Mouse (Mus musculus): ENCODE measurements around the gene Hnrnpll. TPM values are rescaled to one million over a fixed set of nuclear protein-coding genes. Genes with fewer than 3 reads are reported as not detected.

Gene Hnrnpll
- polyA plus RNA-seq, 1 experiment: 62.8 TPM

DNA sequence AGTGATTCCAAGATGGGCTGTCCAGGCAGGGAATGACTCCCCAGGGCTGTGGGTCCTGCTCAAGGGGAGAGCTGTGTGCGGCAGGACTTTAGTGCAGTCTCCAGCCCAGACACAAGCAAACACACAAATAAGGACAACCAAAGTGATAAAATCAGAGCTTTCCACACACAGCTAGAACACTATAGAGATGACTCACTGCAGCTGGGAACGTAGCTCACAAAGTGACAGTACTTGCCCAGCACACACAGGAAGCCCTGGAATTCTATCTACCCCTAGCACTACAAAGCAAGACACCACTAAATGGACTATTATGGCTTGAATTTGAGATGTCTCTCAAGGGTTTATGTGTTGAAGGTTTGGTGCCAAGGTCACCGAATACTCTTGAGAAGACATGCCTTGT lies 26.0 kb upstream of the Hnrnpll start:
- H3K4me1 ChIP-seq (ENCODE audit: control insufficient read depth, insufficient read depth, low read length): peaks cover 4% of the 10 kb centered on the region
- no peak overlapping the region for H3K27ac ChIP-seq (ENCODE audit: insufficient read depth, low read length)
- H3K4me3 ChIP-seq (ENCODE audit: insufficient read depth, low read length): no peak overlapping the region
- TF ChIP-seq POLR2A (IDR thresholded peaks at IDR 0.05; ENCODE audit: low read depth, low read length) (no peak), CTCF (IDR thresholded peaks at IDR 0.05; ENCODE audit: borderline replicate concordance, insufficient read depth, low read length) (no peak)

GRCm38 (mm10) chr17:80086591-80086990 lies 24.5 kb upstream of the Hnrnpll start:
- TF ChIP-seq CTCF (IDR thresholded peaks at IDR 0.05; ENCODE audit: borderline replicate concordance, insufficient read depth, low read length) (no peak), POLR2A (IDR thresholded peaks at IDR 0.05; ENCODE audit: low read depth, low read length) (no peak)
- Histone ChIP-seq H3K4me3 (ENCODE audit: insufficient read depth, low read length) (no peak overlapping the region), H3K4me1 (ENCODE audit: control insufficient read depth, insufficient read depth, low read length) (peaks cover 4% of the 10 kb centered on the region), H3K27ac (ENCODE audit: insufficient read depth, low read length) (no peak overlapping the region)

DNA sequence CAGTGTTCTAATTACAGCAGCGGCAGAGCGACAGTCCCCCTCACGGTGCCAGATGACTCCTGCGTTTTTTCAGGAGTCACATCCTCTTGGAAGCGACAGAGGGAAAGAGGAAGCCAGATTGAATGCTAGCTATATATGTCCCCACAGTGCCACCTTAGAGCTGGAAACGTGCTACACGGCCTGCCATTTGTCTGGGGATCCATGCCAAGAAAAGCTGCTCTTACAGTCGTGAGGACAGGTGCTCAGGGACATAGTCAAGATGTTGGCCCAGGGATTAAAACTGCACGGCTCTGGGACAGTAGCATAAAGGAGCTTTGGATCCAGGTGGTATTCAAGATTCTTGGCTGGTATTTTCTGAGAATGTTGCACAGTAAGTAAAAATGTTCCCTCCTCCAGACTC lies 22.3 kb upstream of the Hnrnpll start:
- TF ChIP-seq POLR2A (IDR thresholded peaks at IDR 0.05; ENCODE audit: low read depth, low read length): no peak
- no peak for TF ChIP-seq CTCF (IDR thresholded peaks at IDR 0.05; ENCODE audit: borderline replicate concordance, insufficient read depth, low read length)
- H3K4me3 ChIP-seq (ENCODE audit: insufficient read depth, low read length): no peak overlapping the region

GRCm38 (mm10) chr17:80083223-80083622 lies 21.1 kb upstream of the Hnrnpll start:
- Histone ChIP-seq H3K27ac (ENCODE audit: insufficient read depth, low read length) (no peak overlapping the region), H3K4me1 (ENCODE audit: control insufficient read depth, insufficient read depth, low read length) (peaks cover 7% of the 10 kb centered on the region), H3K4me3 (ENCODE audit: insufficient read depth, low read length) (no peak overlapping the region)
- no peak for TF ChIP-seq POLR2A (IDR thresholded peaks at IDR 0.05; ENCODE audit: low read depth, low read length)
- TF ChIP-seq CTCF (IDR thresholded peaks at IDR 0.05; ENCODE audit: borderline replicate concordance, insufficient read depth, low read length): no peak

More for the DNA sequence above, 22.3 kb upstream of the Hnrnpll start:
- H3K4me1 ChIP-seq (ENCODE audit: control insufficient read depth, insufficient read depth, low read length): peaks cover 4% of the 10 kb centered on the region
- H3K27ac ChIP-seq (ENCODE audit: insufficient read depth, low read length): no peak overlapping the region

GRCm38 (mm10) chr17:80078726-80079125 lies 16.6 kb upstream of the Hnrnpll start:
- TF ChIP-seq POLR2A (IDR thresholded peaks at IDR 0.05; ENCODE audit: low read depth, low read length) (no peak), CTCF (IDR thresholded peaks at IDR 0.05; ENCODE audit: borderline replicate concordance, insufficient read depth, low read length) (no peak)
- Histone ChIP-seq H3K4me3 (ENCODE audit: insufficient read depth, low read length) (no peak overlapping the region), H3K4me1 (ENCODE audit: control insufficient read depth, insufficient read depth, low read length) (peaks cover 8% of the 10 kb centered on the region; the same call in 1 of the 2 replicates), H3K27ac (ENCODE audit: insufficient read depth, low read length) (no peak overlapping the region; the same call in 1 of the 2 replicates)

GRCm38 (mm10) chr17:80067257-80067656 lies 5.1 kb upstream of the Hnrnpll start:
- TF ChIP-seq CTCF (IDR thresholded peaks at IDR 0.05; ENCODE audit: borderline replicate concordance, insufficient read depth, low read length): no peak
- no peak for TF ChIP-seq POLR2A (IDR thresholded peaks at IDR 0.05; ENCODE audit: low read depth, low read length)
- H3K4me3 ChIP-seq (ENCODE audit: insufficient read depth, low read length): no peak overlapping the region
- H3K27ac ChIP-seq (ENCODE audit: insufficient read depth, low read length): no peak overlapping the region
- no peaks in the 10 kb centered on the region for H3K4me1 ChIP-seq (ENCODE audit: control insufficient read depth, insufficient read depth, low read length)

- Histone ChIP-seq H3K27ac (ENCODE audit: insufficient read depth, low read length) (no peak overlapping the region), H3K4me3 (ENCODE audit: insufficient read depth, low read length) (no peak overlapping the region), H3K4me1 (ENCODE audit: control insufficient read depth, insufficient read depth, low read length) (no peaks in the 10 kb centered on the region; the same call in 1 of the 2 replicates)
- TF ChIP-seq POLR2A (IDR thresholded peaks at IDR 0.05; ENCODE audit: low read depth, low read length): no peak
- no peak for TF ChIP-seq CTCF (IDR thresholded peaks at IDR 0.05; ENCODE audit: borderline replicate concordance, insufficient read depth, low read length)
Observed at GRCm38 (mm10) chr17:80063840-80064495, 1.8 kb upstream of the Hnrnpll start.

DNA sequence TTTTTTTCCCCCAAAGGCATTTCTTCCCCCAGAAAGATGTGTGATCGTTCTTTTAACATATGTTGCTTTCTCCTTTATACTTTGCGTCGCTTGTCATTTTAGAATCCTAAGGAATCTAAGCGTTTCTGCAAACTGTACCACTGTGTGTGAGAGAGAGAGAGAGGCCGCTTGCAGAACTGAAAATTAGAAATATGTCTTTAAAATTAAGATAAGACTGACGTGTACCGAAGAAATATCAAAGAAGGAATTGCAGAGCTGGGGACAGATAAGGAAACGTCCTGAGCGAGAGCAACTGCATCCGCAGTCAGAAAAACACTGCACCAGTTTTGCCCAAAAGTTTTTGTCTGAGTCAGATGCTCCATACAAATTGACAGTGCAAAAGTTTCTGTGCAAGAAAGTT lies 1.3 kb upstream of the Hnrnpll start:
- Histone ChIP-seq H3K27ac (ENCODE audit: insufficient read depth, low read length) (no peak overlapping the region), H3K4me3 (ENCODE audit: insufficient read depth, low read length) (no peak overlapping the region), H3K4me1 (ENCODE audit: control insufficient read depth, insufficient read depth, low read length) (peaks cover 1% of the 10 kb centered on the region; the same call in 1 of the 2 replicates)
- TF ChIP-seq CTCF (IDR thresholded peaks at IDR 0.05; ENCODE audit: borderline replicate concordance, insufficient read depth, low read length): no peak
- no peak for TF ChIP-seq POLR2A (IDR thresholded peaks at IDR 0.05; ENCODE audit: low read depth, low read length)

GRCm38 (mm10) chr17:80062620-80063010 lies 481 bp upstream of the Hnrnpll start:
- H3K4me3 ChIP-seq (ENCODE audit: insufficient read depth, low read length): peak overlapping the region; percentile 56
- TF ChIP-seq POLR2A (IDR thresholded peaks at IDR 0.05; ENCODE audit: low read depth, low read length): no peak
- no peak for TF ChIP-seq CTCF (IDR thresholded peaks at IDR 0.05; ENCODE audit: borderline replicate concordance, insufficient read depth, low read length)
- peaks cover 2% of the 10 kb centered on the region; the same call in 1 of the 2 replicates for H3K4me1 ChIP-seq (ENCODE audit: control insufficient read depth, insufficient read depth, low read length)
- peak overlapping the region; percentile 46; the same call in 1 of the 2 replicates for H3K27ac ChIP-seq (ENCODE audit: insufficient read depth, low read length)
